ENCODE assay signal across 10 mouse cellular contexts in genomic region chr14:21439785-21440184, GRCm38 (mm10). TPM values are rescaled to one million over a fixed set of nuclear protein-coding genes. Genes with fewer than 3 reads are reported as not detected.
DNase-seq lines count a peak whose midpoint lies in the region; ATAC-seq and TF ChIP-seq lines count a peak whose summit lies in the region.
"Had no signal": no experiment of that assay in that cellular context is flagged by ENCODE, and none has a peak within 500 bp of the region (broad histone marks: within the 10 kb centered on the region; RNA-seq: fewer than 3 reads in every experiment).

No protein-coding gene starts in this region.

- DNase-seq in kidney, postnatal 25 days: no peak
- peak; percentile 25 for DNase-seq in Patski (ENCODE audit: low read depth, low spot score)
- DNase-seq in cerebellum, postnatal 10 days: no peak
- DNase-seq in cerebellum, adult 8-10 months: no peak
- no peak for DNase-seq in lung, postnatal 25 days (ENCODE audit: low spot score)
- DNase-seq: cerebellum, adult 18-20 months had no signal

- H3K27ac ChIP-seq in kidney, embryonic 14.5 days (ENCODE audit: low read depth, low read length): no peak overlapping the region
- H3K27ac ChIP-seq in embryonic facial prominence, embryonic 12.5 days: no peak overlapping the region
- peak overlapping the region; percentile 91; the same call in 1 of the 2 replicates for H3K27ac ChIP-seq in limb, embryonic 12.5 days
- H3K27ac ChIP-seq: macrophage had no signal

- peaks cover 18% of the 10 kb centered on the region for H3K4me1 ChIP-seq in kidney, embryonic 14.5 days (ENCODE audit: control insufficient read depth, insufficient read depth, low read length)
- peaks cover 38% of the 10 kb centered on the region for H3K4me1 ChIP-seq in embryonic facial prominence, embryonic 12.5 days
- H3K4me1 ChIP-seq in limb, embryonic 12.5 days (replicated peaks): peaks cover 44% of the 10 kb centered on the region

- peak; percentile 86 for ATAC-seq in kidney, embryonic 14.5 days (ENCODE audit: low FRiP score, low TSS enrichment)
- no peak for ATAC-seq in Patski
- ATAC-seq in embryonic facial prominence, embryonic 12.5 days (ENCODE audit: insufficient number of reproducible peaks, insufficient read depth, low FRiP score, low TSS enrichment): peak; percentile 48; the same call in 1 of the 2 replicates
- peak; percentile 41; the same call in 1 of the 2 replicates for ATAC-seq in limb, embryonic 12.5 days (ENCODE audit: insufficient number of reproducible peaks, insufficient read depth, low FRiP score, low TSS enrichment, low read depth)

- no peak overlapping the region for H3K4me3 ChIP-seq in kidney, embryonic 14.5 days (ENCODE audit: low read length)
- no peak overlapping the region for H3K4me3 ChIP-seq in embryonic facial prominence, embryonic 12.5 days
- no peak overlapping the region for H3K4me3 ChIP-seq in limb, embryonic 12.5 days (replicated peaks)

- no peaks in the 10 kb centered on the region for H3K27me3 ChIP-seq in kidney, embryonic 14.5 days (ENCODE audit: control insufficient read depth, insufficient read depth, low read length)
- no peaks in the 10 kb centered on the region for H3K27me3 ChIP-seq in Patski
- H3K27me3 ChIP-seq in embryonic facial prominence, embryonic 12.5 days: no peaks in the 10 kb centered on the region
- no peaks in the 10 kb centered on the region for H3K27me3 ChIP-seq in limb, embryonic 12.5 days

- CTCF ChIA-PET in Patski (lab: Charles Lee): no interaction called here

- H3K9me3 ChIP-seq in kidney, embryonic 14.5 days (ENCODE audit: control insufficient read depth, low read length): no peaks in the 10 kb centered on the region
- no peaks in the 10 kb centered on the region for H3K9me3 ChIP-seq in embryonic facial prominence, embryonic 12.5 days
- H3K9me3 ChIP-seq in limb, embryonic 12.5 days: peaks cover 5% of the 10 kb centered on the region; the same call in 1 of the 2 replicates

- POLR2A ChIA-PET in Patski (lab: Charles Lee): no interaction called here

- no peak for TF ChIP-seq CTCF in Patski (IDR thresholded peaks at IDR 0.05)

- H3K4me2 ChIP-seq in kidney, embryonic 14.5 days (replicated peaks; ENCODE audit: low read depth, low read length): no peak overlapping the region
- no peak overlapping the region for H3K4me2 ChIP-seq in embryonic facial prominence, embryonic 12.5 days (replicated peaks)
- H3K4me2 ChIP-seq in limb, embryonic 12.5 days: no peak overlapping the region

- no peak overlapping the region for H3K9ac ChIP-seq in kidney, embryonic 14.5 days (ENCODE audit: low read depth, low read length)
- no peak overlapping the region for H3K9ac ChIP-seq in embryonic facial prominence, embryonic 12.5 days
- no peak overlapping the region for H3K9ac ChIP-seq in limb, embryonic 12.5 days (replicated peaks)

- H3K36me3 ChIP-seq in kidney, embryonic 14.5 days (ENCODE audit: control insufficient read depth, insufficient read depth, low read length): no peaks in the 10 kb centered on the region
- no peaks in the 10 kb centered on the region for H3K36me3 ChIP-seq in embryonic facial prominence, embryonic 12.5 days
- no peaks in the 10 kb centered on the region; the same call in 1 of the 2 replicates for H3K36me3 ChIP-seq in limb, embryonic 12.5 days

- WGBS in kidney, embryonic 14.5 days: 18% methylated on average over 4 of the region's 4 CpGs
- 22% methylated on average over 4 of the region's 4 CpGs for WGBS in embryonic facial prominence, embryonic 12.5 days
- 19% methylated on average over 4 of the region's 4 CpGs for WGBS in limb, embryonic 12.5 days

- in situ Hi-C loops in Patski (cut with MboI; ENCODE audit: low pct_unique_long_range_greater_than_20kb): no loop called here

RNA-seq across cellular contexts. Expression of gene Kat6b, which starts 41.4 kb away (rescaled TPM):
- 15.1 and 22.0 TPM in 2 replicates for polyA plus RNA-seq in kidney, embryonic 14.5 days (2014; fragmentation: Nextera tagmentation; extraction: Ambion mirVana)
- polyA plus RNA-seq in Patski (2021): 21.4 TPM
- 28.6 and 31.1 TPM in 2 replicates for polyA plus RNA-seq in embryonic facial prominence, embryonic 12.5 days (2016; fragmentation: Nextera tagmentation; extraction: Ambion mirVana)
- polyA plus RNA-seq in limb, embryonic 12.5 days (2016; fragmentation: Nextera tagmentation; extraction: Ambion mirVana): 30.9 and 31.3 TPM in 2 replicates
